Mouse (Mus musculus) CH12.LX (cell line): ENCODE measurements around the gene Zfyve19. TPM values are rescaled to one million over a fixed set of nuclear protein-coding genes. Genes with fewer than 3 reads are reported as not detected.

Source experiments
- DNase-seq: peaks from one replicate; pipeline ENCODE4 v3.0.0-alpha.2; 2013; ENCODE audit errors: extremely low read depth
- H3K27ac ChIP-seq: 2 replicates; pipeline ENCODE4 v1.5.1; 2012; ENCODE audit warnings: low read depth, mild to moderate bottlenecking, control low read depth, moderate library complexity; ENCODE audit not compliant: insufficient read depth
- H3K27me3 ChIP-seq: replicated peaks from 2 replicates; pipeline ENCODE3; 2012; ENCODE audit warnings: inconsistent platforms
- H3K36me3 ChIP-seq, 2 experiments: replicated peaks in 1 of 2; 2 replicates each; pipeline versions ENCODE3 to v1.6.1; 2012; ENCODE audit warnings: inconsistent platforms in 1 of 2, low read length in 1 of 2, mild to moderate bottlenecking in 1 of 2, mixed read lengths in 1 of 2, moderate library complexity in 1 of 2; ENCODE audit not compliant: control insufficient read depth in 1 of 2, insufficient read depth in 1 of 2
- H3K4me1 ChIP-seq, 2 experiments: 2 replicates each; pipeline ENCODE4 v1.6.1; 2012; ENCODE audit warnings: inconsistent platforms in 1 of 2, moderate library complexity in 1 of 2; ENCODE audit not compliant: insufficient read depth in 2 of 2, control insufficient read depth in 1 of 2
- H3K4me2 ChIP-seq: 2 replicates; pipeline ENCODE4 v1.6.1; 2012; ENCODE audit warnings: low read depth, mild to moderate bottlenecking, control low read depth; ENCODE audit not compliant: poor library complexity, insufficient read depth, severe bottlenecking
- H3K4me3 ChIP-seq, 3 experiments: fragments of 150-350 bp in 1 of 3; sonication (generic) in 1 of 3; replicated peaks in 1 of 3; 2 replicates each; pipeline versions ENCODE3 to v1.5.1; 2011 to 2012; ENCODE audit warnings: low read depth in 2 of 3, low read length in 2 of 3, mild to moderate bottlenecking in 2 of 3, moderate library complexity in 2 of 3, control low read depth in 1 of 3, improper control_type of control experiment in 1 of 3, inconsistent platforms in 1 of 3, mixed read lengths in 1 of 3; ENCODE audit not compliant: poor library complexity in 1 of 3
- H3K79me2 ChIP-seq: replicated peaks from 2 replicates; pipeline ENCODE4 v1.6.1; 2012; ENCODE audit warnings: mild to moderate bottlenecking, moderate library complexity; ENCODE audit not compliant: control insufficient read depth, poor library complexity, insufficient read depth, severe bottlenecking; ENCODE audit errors: extremely low read depth
- H3K9ac ChIP-seq: 2 replicates; pipeline ENCODE4 v1.6.1; 2012; ENCODE audit warnings: low read depth, mild to moderate bottlenecking, control low read depth, moderate library complexity; ENCODE audit not compliant: insufficient read depth
- H3K9me3 ChIP-seq: replicated peaks from 2 replicates; pipeline ENCODE3; 2012; ENCODE audit warnings: low read length, inconsistent platforms, mixed read lengths
- BHLHE40 ChIP-seq: IDR thresholded peaks from 2 replicates; pipeline ENCODE4 v1.6.1; 2011; ENCODE audit warnings: mild to moderate bottlenecking, low read depth, low read length, improper control_type of control experiment
- CHD1 ChIP-seq: IDR thresholded peaks from 2 replicates; pipeline ENCODE4 v1.6.1; 2012; ENCODE audit warnings: low read depth, low read length, improper control_type of control experiment, inconsistent platforms
- CHD2 ChIP-seq: IDR thresholded peaks from 2 replicates; pipeline ENCODE4 v1.6.1; 2011; ENCODE audit warnings: low read length, improper control_type of control experiment
- CTCF ChIP-seq, 2 experiments: IDR thresholded peaks in 1 of 2; conservative IDR thresholded peaks in 1 of 2; 2 replicates each; pipeline ENCODE4 v1.5.1; 2011 to 2012; ENCODE audit warnings: low read depth in 2 of 2, low read length in 2 of 2, improper control_type of control experiment in 1 of 2, inconsistent platforms in 1 of 2, mild to moderate bottlenecking in 1 of 2, moderate library complexity in 1 of 2
- E2F4 ChIP-seq: IDR thresholded peaks from 2 replicates; pipeline ENCODE4 v1.6.1; 2011; ENCODE audit warnings: low read depth, low read length, improper control_type of control experiment; ENCODE audit not compliant: insufficient replicate concordance
- ELF1 ChIP-seq: IDR thresholded peaks from 2 replicates; pipeline ENCODE4 v1.6.1; 2014; ENCODE audit warnings: low read depth, mild to moderate bottlenecking, inconsistent platforms, low read length, improper control_type of control experiment
- EP300 ChIP-seq: IDR thresholded peaks from 2 replicates; pipeline ENCODE4 v1.6.1; 2011; ENCODE audit warnings: low read length, improper control_type of control experiment
- ETS1 ChIP-seq: conservative IDR thresholded peaks from 2 replicates; pipeline ENCODE4 v1.6.1; 2012; ENCODE audit warnings: low read depth, mild to moderate bottlenecking, inconsistent platforms, low read length, improper control_type of control experiment, moderate library complexity
- GABPA ChIP-seq: IDR thresholded peaks from 2 replicates; pipeline ENCODE4 v1.6.1; 2012; ENCODE audit warnings: low read depth, low read length, improper control_type of control experiment, inconsistent platforms; ENCODE audit not compliant: insufficient replicate concordance
- HCFC1 ChIP-seq: IDR thresholded peaks from 2 replicates; pipeline ENCODE4 v1.6.1; 2012; ENCODE audit warnings: low read depth, mild to moderate bottlenecking, inconsistent platforms, low read length, improper control_type of control experiment
- IRF4 ChIP-seq: IDR thresholded peaks from 2 replicates; pipeline ENCODE4 v1.6.1; 2014; ENCODE audit warnings: low read depth, mild to moderate bottlenecking, inconsistent platforms, low read length, improper control_type of control experiment
- JUN ChIP-seq: IDR thresholded peaks from 2 replicates; pipeline ENCODE4 v1.6.1; 2011; ENCODE audit warnings: low read depth, mild to moderate bottlenecking, low read length, improper control_type of control experiment, moderate library complexity; ENCODE audit not compliant: insufficient read depth
- KAT2A ChIP-seq: IDR thresholded peaks from 2 replicates; pipeline ENCODE4 v1.6.1; 2012; ENCODE audit warnings: low read length, improper control_type of control experiment, inconsistent platforms; ENCODE audit not compliant: insufficient replicate concordance
- MAFK ChIP-seq: IDR thresholded peaks from 2 replicates; pipeline ENCODE4 v1.6.1; 2011; ENCODE audit warnings: low read length, improper control_type of control experiment; ENCODE audit not compliant: insufficient replicate concordance
- MAX ChIP-seq: IDR thresholded peaks from 2 replicates; pipeline ENCODE4 v1.6.1; 2011; ENCODE audit warnings: low read length, improper control_type of control experiment
- MAZ ChIP-seq: IDR thresholded peaks from 2 replicates; pipeline ENCODE4 v1.6.1; 2012; ENCODE audit warnings: low read depth, mild to moderate bottlenecking, inconsistent platforms, low read length, improper control_type of control experiment, moderate library complexity
- MEF2A ChIP-seq: IDR thresholded peaks from 2 replicates; pipeline ENCODE4 v1.6.1; 2014; ENCODE audit warnings: low read depth, mild to moderate bottlenecking, inconsistent platforms, low read length, improper control_type of control experiment, borderline replicate concordance
- MXI1 ChIP-seq: IDR thresholded peaks from 2 replicates; pipeline ENCODE4 v1.6.1; 2011; ENCODE audit warnings: mild to moderate bottlenecking, low read depth, low read length, improper control_type of control experiment
- MYC ChIP-seq: IDR thresholded peaks from 2 replicates; pipeline ENCODE4 v1.6.1; 2011; ENCODE audit warnings: low read depth, mild to moderate bottlenecking, improper control_type of control experiment, low read length
- NELFE ChIP-seq: IDR thresholded peaks from 2 replicates; pipeline ENCODE4 v1.6.1; 2011; ENCODE audit warnings: low read depth, low read length, improper control_type of control experiment
- NRF1 ChIP-seq: IDR thresholded peaks from 2 replicates; pipeline ENCODE4 v1.6.1; 2014; ENCODE audit warnings: low read depth, mild to moderate bottlenecking, inconsistent platforms, low read length, improper control_type of control experiment, moderate library complexity
- PAX5 ChIP-seq: IDR thresholded peaks from 2 replicates; pipeline ENCODE4 v1.6.1; 2012; ENCODE audit warnings: low read length, inconsistent platforms, mixed read lengths
- POLR2A ChIP-seq: IDR thresholded peaks from 2 replicates; pipeline ENCODE4 v1.6.1; 2011; ENCODE audit warnings: low read depth, mild to moderate bottlenecking, improper control_type of control experiment, low read length
- POLR2AphosphoS2 ChIP-seq: IDR thresholded peaks from 2 replicates; pipeline ENCODE4 v1.6.1; 2011; ENCODE audit warnings: low read depth, low read length, improper control_type of control experiment
- RAD21 ChIP-seq: IDR thresholded peaks from 2 replicates; pipeline ENCODE4 v1.6.1; 2011; ENCODE audit warnings: low read depth, mild to moderate bottlenecking, low read length, improper control_type of control experiment, moderate library complexity
- RCOR1 ChIP-seq: conservative IDR thresholded peaks from 2 replicates; pipeline ENCODE4 v1.6.1; 2012; ENCODE audit warnings: low read depth, mild to moderate bottlenecking, inconsistent platforms, low read length, improper control_type of control experiment
- SIN3A ChIP-seq: IDR thresholded peaks from 2 replicates; pipeline ENCODE4 v1.6.1; 2012; ENCODE audit warnings: low read length, improper control_type of control experiment, inconsistent platforms
- SMC3 ChIP-seq: IDR thresholded peaks from 2 replicates; pipeline ENCODE4 v1.6.1; 2011; ENCODE audit warnings: low read depth, low read length, improper control_type of control experiment
- TBP ChIP-seq: conservative IDR thresholded peaks from 2 replicates; pipeline ENCODE4 v1.6.1; 2011; ENCODE audit warnings: low read depth, low read length, improper control_type of control experiment
- TCF12 ChIP-seq: IDR thresholded peaks from 2 replicates; pipeline ENCODE4 v1.6.1; 2014; ENCODE audit warnings: low read depth, mild to moderate bottlenecking, inconsistent platforms, low read length, improper control_type of control experiment
- USF2 ChIP-seq: conservative IDR thresholded peaks from 2 replicates; pipeline ENCODE4 v1.6.1; 2011; ENCODE audit warnings: low read depth, low read length, improper control_type of control experiment
- ZC3H11A ChIP-seq: IDR thresholded peaks from 2 replicates; pipeline ENCODE4 v1.6.1; 2012; ENCODE audit warnings: low read depth, mild to moderate bottlenecking, inconsistent platforms, low read length, improper control_type of control experiment
- ZMIZ1 ChIP-seq: IDR thresholded peaks from 2 replicates; pipeline ENCODE4 v1.6.1; 2012; ENCODE audit warnings: low read depth, mild to moderate bottlenecking, inconsistent platforms, low read length, improper control_type of control experiment
- ZNF384 ChIP-seq: IDR thresholded peaks from 2 replicates; pipeline ENCODE4 v1.6.1; 2012; ENCODE audit warnings: low read depth, low read length, improper control_type of control experiment, inconsistent platforms
- dilution Hi-C: fragments of 300-500 bp; cut with MboI; formaldehyde crosslinking; loops from 2 replicates; pipeline ENCODE4 v1.14.3; 2020; ENCODE audit warnings: low sequenced_read_pairs; ENCODE audit not compliant: extremely low pct_unique_long_range_greater_than_20kb, extremely low pct_ligation_motif_present
- in situ Hi-C: fragments of 300-500 bp; cut with MboI; formaldehyde crosslinking; loops from 3 replicates; pipeline ENCODE4 v1.14.3; 2019; ENCODE audit warnings: low sequenced_read_pairs, low pct_ligation_motif_present, low pct_unique_long_range_greater_than_20kb, mixed read lengths
- polyA plus RNA-seq: library from polyadenylated mRNA; unstranded; fragments of >175 nt; gene quantifications from 2 replicates; pipeline ENCODE4 v1.2.1, GENCODE M21; 2012; ENCODE audit warnings: low read depth; ENCODE audit not compliant: insufficient read length
- total RNA-seq, 2 experiments: library from RNA; depleted of rRNA; stranded (reverse); fragments of 300-350 nt in 1 of 2; fragments of >200 nt in 1 of 2; gene quantifications; 2 replicates each; pipeline ENCODE4 v1.2.3; 2012 to 2014

The Zfyve19 gene
- total and polyA plus RNA-seq, 3 experiments = 28.0 to 45.2 (median 38.2) TPM

- Histone ChIP-seq H3K36me3 (no peaks in the 10 kb centered on the region), H3K27ac (no peak overlapping the region), H3K4me1 (peaks cover 3 to 16% of the 10 kb centered on the region in 2 experiments; a peak in 3 of 4 replicates), H3K4me2 (peak overlapping the region; percentile 30), H3K27me3 (peaks cover 26% of the 10 kb centered on the region), H3K79me2 (no peaks in the 10 kb centered on the region), H3K4me3 (no peak overlapping the region), H3K9me3 (no peaks in the 10 kb centered on the region), H3K9ac (no peak overlapping the region)
- DNase-seq = peak; percentile 89
- dilution Hi-C loops (no loop called here), in situ Hi-C loops (loop anchor here (5.0 kb wide), 1 partner anchor 36 kb away; the partner anchor contains the start of gene Vps18)
- TF ChIP-seq RCOR1 (no peak), MAX (peak; percentile 12; the same call in 1 of the 2 replicates), NELFE (peak; percentile 50; the same call in 1 of the 2 replicates), MEF2A (0 out of 2 replicates have a peak, but pooled peaks have one; percentile 47), ZC3H11A (peak; percentile 71), MAZ (no peak), E2F4 (no peak), SMC3 (peak; percentile 95), GABPA (no peak), MAFK (peak; percentile 70; the same call in 1 of the 2 replicates), ZNF384 (no peak), ETS1 (no peak; the same call in 1 of the 2 replicates), ELF1 (0 out of 2 replicates have a peak, but pooled peaks have one; percentile 18), MYC (peak; percentile 55; the same call in 1 of the 2 replicates), KAT2A (no peak), CHD1 (no peak), NRF1 (no peak), POLR2A (no peak), SIN3A (peak; percentile 42; the same call in 1 of the 2 replicates), MXI1 (0 out of 2 replicates have a peak, but pooled peaks have one; percentile 40), BHLHE40 (no peak), TCF12 (peak; percentile 42; the same call in 1 of the 2 replicates), POLR2AphosphoS2 (no peak), HCFC1 (peak; percentile 34; the same call in 1 of the 2 replicates), CHD2 (no peak), RAD21 (peak; percentile 90), EP300 (no peak), JUN (no peak), TBP (no peak), USF2 (no peak), IRF4 (peak; percentile 50), ZMIZ1 (no peak), PAX5 (no peak), CTCF (conservative IDR thresholded peaks at IDR 0.05 in 1 of 2, IDR thresholded peaks at IDR 0.05 in 1 of 2; ENCODE audit: low read depth in 2 of 2, low read length in 2 of 2) (peak; percentile 89 to 97)
These were observed 42.5 kb downstream of the Zfyve19 start for GRCm38 (mm10) chr2:119250826-119251478.
